Mouse (Mus musculus) layer of hippocampus, postnatal 14 days (tissue): ENCODE results near the gene Pabpn1. TPM values are rescaled to one million over a fixed set of nuclear protein-coding genes. Genes with fewer than 3 reads are reported as not detected.

Source experiments
- DNase-seq, 2 experiments: peaks; one replicate each; pipeline ENCODE4 v3.0.0; 2021 to 2022; ENCODE audit warnings: low spot score in 2 of 2, mixed read lengths in 1 of 2
- total RNA-seq, 2 experiments: library from RNA; stranded (reverse); gene quantifications; 2 replicates each; pipeline ENCODE4 v1.2.3; 2021

Pabpn1 gene
- total RNA-seq, 2 experiments from 2014 or later: 256 to 278 TPM

- DNase-seq: no peak
These were observed 8.1 kb upstream of the Pabpn1 start for GRCm38 (mm10) chr14:54884022-54884712.

- no peak for DNase-seq
These were observed 7.0 kb upstream of the Pabpn1 start for GRCm38 (mm10) chr14:54885309-54885708.

- peak; percentile 98 to 100 for DNase-seq
These were observed 1.4 kb downstream of the Pabpn1 start for GRCm38 (mm10) chr14:54893651-54894181.

GRCm38 (mm10) chr14:54894296-54895151 lies 2.2 kb downstream of the Pabpn1 start:
- peak; percentile 41 to 63 for DNase-seq

GRCm38 (mm10) chr14:54897445-54897844 lies 5.1 kb downstream of the Pabpn1 start:
- DNase-seq: no peak

- DNase-seq: peak; percentile 75 to 91
These were observed 8.1 kb downstream of the Pabpn1 start for GRCm38 (mm10) chr14:54900383-54900782.

GRCm38 (mm10) chr14:54903641-54904040 lies 11.3 kb downstream of the Pabpn1 start:
- DNase-seq: no peak

- DNase-seq: no peak
These were observed 16.4 kb downstream of the Pabpn1 start for GRCm38 (mm10) chr14:54908682-54909081.

- DNase-seq: peak in 1 of 2 experiments; percentile 41
These were observed 20.0 kb downstream of the Pabpn1 start for GRCm38 (mm10) chr14:54912109-54912850.

- DNase-seq: peak; percentile 83 to 89
These were observed 20.6 kb downstream of the Pabpn1 start, which contains the start of gene Slc22a17 for GRCm38 (mm10) chr14:54912886-54913285. Slc22a17 (minus strand) TSS chr14:54913132.

GRCm38 (mm10) chr14:54913343-54913742 lies 21.0 kb downstream of the Pabpn1 start:
- no peak for DNase-seq

GRCm38 (mm10) chr14:54920076-54920685 lies 27.9 kb downstream of the Pabpn1 start:
- DNase-seq: no peak

GRCm38 (mm10) chr14:54924641-54925348 lies 32.5 kb downstream of the Pabpn1 start:
- DNase-seq: no peak

- DNase-seq: peak; percentile 55 to 62
These were observed 33.3 kb downstream of the Pabpn1 start, which contains the start of gene Efs for GRCm38 (mm10) chr14:54925349-54926342. Efs (minus strand) TSS chr14:54926126.

GRCm38 (mm10) chr14:54926401-54927158 lies 34.3 kb downstream of the Pabpn1 start:
- DNase-seq: peak; percentile 52 to 57

GRCm38 (mm10) chr14:54927296-54927695 lies 35.0 kb downstream of the Pabpn1 start:
- DNase-seq: no peak

GRCm38 (mm10) chr14:54929801-54930200 lies 37.5 kb downstream of the Pabpn1 start:
- DNase-seq: no peak

- no peak for DNase-seq
These were observed 38.1 kb downstream of the Pabpn1 start for GRCm38 (mm10) chr14:54930431-54930830.
